Mouse (Mus musculus) neural tube, embryonic 15.5 days (tissue): ENCODE measurements at regions not wholly inside any gene's neighbourhood (a gene's known extent, or its start where the extent isn't known, plus 50 kb on each side); places are given as distances from the start of the nearest gene placed in this dataset.

Experiments
- ATAC-seq: fragments of 200-750 bp; cut with Nextera tagmentation; 2 replicates; pipeline ENCODE4 v1.8.0; 2017; ENCODE audit warnings: mild to moderate bottlenecking, moderate TSS enrichment, moderate library complexity; ENCODE audit not compliant: low FRiP score
- H3K27ac ChIP-seq: fragments of 300-500 bp; sonication (generic); replicated peaks from 2 replicates; pipeline ENCODE4 v1.5.1; 2015; ENCODE audit warnings: mild to moderate bottlenecking, inconsistent platforms
- H3K27me3 ChIP-seq: fragments of 300-500 bp; sonication (generic); replicated peaks from 2 replicates; pipeline ENCODE4 v1.6.1; 2015; ENCODE audit warnings: inconsistent platforms
- H3K36me3 ChIP-seq: fragments of 300-500 bp; sonication (generic); 2 replicates; pipeline ENCODE4 v1.6.1; 2015; ENCODE audit warnings: inconsistent platforms
- H3K4me1 ChIP-seq: fragments of 300-500 bp; sonication (generic); 2 replicates; pipeline ENCODE4 v1.6.1; 2015; ENCODE audit warnings: inconsistent platforms
- H3K4me2 ChIP-seq: fragments of 300-500 bp; sonication (generic); 2 replicates; pipeline ENCODE4 v1.6.1; 2015; ENCODE audit warnings: inconsistent platforms, mild to moderate bottlenecking, moderate library complexity
- H3K4me3 ChIP-seq: fragments of 300-500 bp; sonication (generic); replicated peaks from 2 replicates; pipeline ENCODE4 v1.5.1; 2015; ENCODE audit warnings: mild to moderate bottlenecking, inconsistent platforms
- H3K9ac ChIP-seq: fragments of 300-500 bp; sonication (generic); replicated peaks from 2 replicates; pipeline ENCODE4 v1.6.1; 2015; ENCODE audit warnings: mild to moderate bottlenecking, inconsistent platforms
- H3K9me3 ChIP-seq: fragments of 300-500 bp; sonication (generic); replicated peaks from 2 replicates; pipeline ENCODE4 v1.6.1; 2016; ENCODE audit warnings: inconsistent platforms
- WGBS: fragments of 180-500 bp; shearing (Covaris S2); methylation state at CpG from one replicate; pipeline ENCODE4 v1.1.7; 2015; ENCODE audit warnings: mixed read lengths; 5-methylcytosine and 5-hydroxymethylcytosine counted together

DNA sequence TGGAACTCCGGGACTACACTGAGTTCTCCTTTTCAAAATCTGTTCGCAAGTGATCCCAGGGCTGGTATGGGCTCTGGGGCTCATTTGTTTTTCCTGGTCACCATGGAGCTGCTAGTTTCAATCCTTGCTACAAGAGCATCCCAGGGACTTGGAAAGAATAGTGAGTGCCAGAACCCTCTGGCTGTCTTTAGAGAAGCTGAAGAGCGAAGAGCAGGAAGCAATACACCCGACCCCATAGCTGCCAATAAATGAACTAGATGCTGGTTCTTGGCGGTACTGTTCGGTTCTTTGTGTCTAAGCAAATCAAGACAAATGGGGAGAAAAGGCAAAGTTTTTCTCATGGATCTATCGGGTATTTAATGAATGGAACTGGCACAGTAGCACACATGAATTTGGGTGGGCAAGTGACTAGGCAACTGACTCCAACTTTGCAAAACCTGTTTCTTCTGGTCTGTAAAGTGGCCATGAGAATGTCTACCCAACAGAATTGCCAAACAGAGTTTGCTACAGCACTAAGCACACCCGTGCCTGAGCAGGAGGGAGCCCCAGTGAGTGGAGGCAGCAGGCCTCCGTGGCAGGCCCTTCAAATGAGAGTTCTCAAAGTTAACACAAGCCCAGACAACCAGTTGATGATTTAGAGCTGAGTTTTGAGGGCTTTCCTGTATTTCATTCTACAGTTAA is 2612.9 kb upstream of the Gm7489 start:
- no peak overlapping the region for H3K4me3 ChIP-seq
- 84% methylated on average over 9 of the region's 9 CpGs for WGBS
- no peaks in the 10 kb centered on the region for H3K27me3 ChIP-seq
- ATAC-seq: no peak
- H3K4me1 ChIP-seq: no peaks in the 10 kb centered on the region
- H3K27ac ChIP-seq: no peak overlapping the region
- no peak overlapping the region for H3K9ac ChIP-seq
- H3K9me3 ChIP-seq: no peaks in the 10 kb centered on the region
- H3K4me2 ChIP-seq: no peak overlapping the region
- H3K36me3 ChIP-seq: no peaks in the 10 kb centered on the region

DNA sequence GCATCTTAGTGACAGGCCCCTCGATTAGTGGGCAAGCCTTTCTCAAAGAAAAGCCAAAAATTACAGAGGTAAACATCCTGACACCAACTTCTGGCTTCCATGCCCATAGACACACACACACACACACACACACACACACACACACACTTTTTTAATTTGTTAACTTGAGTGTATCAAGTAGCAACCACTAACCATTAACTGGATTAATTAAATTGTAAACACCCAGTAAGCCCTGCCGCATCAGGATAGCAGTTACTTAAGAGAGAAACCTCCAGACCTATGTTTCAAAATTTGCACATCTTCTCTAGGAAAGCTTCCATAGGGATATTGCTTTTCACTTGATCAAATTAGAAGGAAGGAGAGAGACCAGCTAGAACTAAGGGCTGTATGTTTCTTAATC is 2599.4 kb upstream of the Gm7489 start:
- 83% methylated on average over 2 of the region's 2 CpGs for WGBS

DNA sequence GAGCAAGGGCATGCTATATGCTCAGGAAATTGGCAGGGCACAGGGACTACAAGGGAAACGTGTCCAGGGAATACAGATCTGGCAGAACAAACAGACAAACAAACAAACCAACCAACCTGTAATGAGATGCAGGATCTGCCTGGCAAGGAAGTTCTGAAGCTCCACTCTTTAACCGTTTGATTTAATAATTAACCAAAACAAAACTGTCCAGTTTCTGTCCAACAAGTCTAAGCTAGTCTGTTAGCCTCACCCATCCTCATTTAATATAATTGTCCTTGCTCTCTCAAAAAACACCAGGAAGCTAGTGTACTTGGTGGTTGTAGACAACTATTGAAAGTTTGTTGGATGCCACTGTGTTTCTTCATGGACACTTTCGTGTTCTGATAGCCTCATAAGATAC is 2598.4 kb upstream of the Gm7489 start:
- Histone ChIP-seq H3K27ac (no peak overlapping the region), H3K4me1 (no peaks in the 10 kb centered on the region), H3K9me3 (no peaks in the 10 kb centered on the region), H3K4me2 (no peak overlapping the region), H3K4me3 (no peak overlapping the region), H3K36me3 (no peaks in the 10 kb centered on the region), H3K27me3 (no peaks in the 10 kb centered on the region), H3K9ac (no peak overlapping the region)
- WGBS: 84% methylated on average over 3 of the region's 3 CpGs
- ATAC-seq: no peak

More for the DNA sequence above, 2599.4 kb upstream of the Gm7489 start:
- no peak for ATAC-seq
- H3K4me2 ChIP-seq: no peak overlapping the region
- H3K27me3 ChIP-seq: no peaks in the 10 kb centered on the region
- no peak overlapping the region for H3K27ac ChIP-seq
- H3K36me3 ChIP-seq: no peaks in the 10 kb centered on the region
- no peaks in the 10 kb centered on the region for H3K9me3 ChIP-seq
- H3K4me3 ChIP-seq: no peak overlapping the region
- no peaks in the 10 kb centered on the region for H3K4me1 ChIP-seq
- no peak overlapping the region for H3K9ac ChIP-seq

DNA sequence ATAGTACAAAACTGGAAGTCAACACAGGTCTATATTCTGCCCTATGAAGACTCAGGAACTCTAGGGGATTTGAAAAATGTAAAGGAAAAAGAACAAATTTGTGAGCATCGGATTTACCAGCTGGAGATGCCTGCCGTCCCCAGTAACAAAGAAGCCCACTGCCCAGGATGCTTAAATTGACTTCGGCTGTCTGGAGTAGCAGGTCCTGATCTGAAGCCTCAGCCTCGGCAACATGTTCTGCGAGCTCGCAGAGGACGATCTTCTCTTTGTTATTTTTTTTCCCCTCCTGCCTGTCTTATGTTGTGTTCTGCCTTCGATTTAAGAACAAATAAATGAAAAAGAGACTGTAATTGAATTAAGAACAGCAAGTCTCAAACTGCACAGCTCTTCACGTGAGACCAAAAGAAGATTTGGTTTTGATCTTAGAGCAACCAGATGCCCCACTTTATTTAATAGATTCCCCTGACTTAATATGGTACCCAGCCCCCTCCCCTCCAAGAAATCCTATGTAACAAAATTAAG is 2595.7 kb upstream of the Gm7489 start:
- Histone ChIP-seq H3K27me3 (no peaks in the 10 kb centered on the region), H3K27ac (no peak overlapping the region), H3K4me3 (no peak overlapping the region), H3K4me2 (0 out of 2 replicates have a peak overlapping the region, but pooled peaks have one; percentile 11), H3K36me3 (no peaks in the 10 kb centered on the region), H3K4me1 (no peaks in the 10 kb centered on the region), H3K9me3 (no peaks in the 10 kb centered on the region), H3K9ac (no peak overlapping the region)
- 46% methylated on average over 9 of the region's 9 CpGs for WGBS
- no peak for ATAC-seq

DNA sequence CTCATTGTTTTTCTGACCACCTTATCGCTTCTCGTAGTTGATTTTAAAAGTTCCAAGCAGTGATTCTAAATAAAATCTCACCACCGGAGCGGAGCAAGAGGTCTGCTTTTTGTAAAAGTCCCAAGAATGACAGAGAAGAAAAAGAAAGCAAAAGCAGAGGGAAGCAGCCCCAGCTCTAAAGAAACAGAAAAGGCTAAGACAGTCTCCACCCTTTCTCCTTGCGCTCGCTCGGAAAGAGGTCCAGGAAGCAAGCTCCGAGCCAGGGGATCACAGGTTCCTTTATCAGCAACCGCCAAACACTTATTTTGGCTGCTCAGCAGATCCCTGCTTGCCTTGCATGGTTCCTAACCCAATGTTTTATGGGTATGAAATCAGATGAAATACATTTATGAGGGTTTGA is 2594.8 kb upstream of the Gm7489 start:
- H3K36me3 ChIP-seq: no peaks in the 10 kb centered on the region

DNA sequence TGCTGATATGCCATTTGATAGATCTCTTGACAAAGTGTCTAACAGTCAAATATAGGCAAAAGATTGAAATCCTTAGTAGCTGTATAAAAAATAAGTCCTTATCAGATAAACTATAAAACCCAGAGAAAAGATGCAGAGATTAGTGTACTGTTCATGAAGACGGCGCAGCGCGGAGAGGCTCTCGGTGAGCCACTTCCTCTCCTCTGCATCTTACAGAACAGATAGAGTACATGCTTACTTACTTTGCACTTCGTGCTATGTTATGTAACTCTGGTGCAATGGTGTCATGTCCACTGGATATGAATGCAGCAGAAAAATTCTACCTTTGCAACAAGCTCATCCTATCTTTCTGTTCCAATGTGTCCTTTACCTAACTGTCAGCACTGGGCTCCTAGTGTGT is 2593.5 kb upstream of the Gm7489 start:
- ATAC-seq: no peak
- Histone ChIP-seq H3K36me3 (no peaks in the 10 kb centered on the region), H3K27me3 (no peaks in the 10 kb centered on the region), H3K4me1 (no peaks in the 10 kb centered on the region), H3K9ac (no peak overlapping the region), H3K4me3 (no peak overlapping the region), H3K9me3 (no peaks in the 10 kb centered on the region), H3K4me2 (no peak overlapping the region), H3K27ac (no peak overlapping the region)
- 97% methylated on average over 6 of the region's 6 CpGs for WGBS

More for the DNA sequence above, 2594.8 kb upstream of the Gm7489 start:
- Histone ChIP-seq H3K9me3 (no peaks in the 10 kb centered on the region), H3K4me3 (no peak overlapping the region), H3K4me2 (no peak overlapping the region), H3K27me3 (no peaks in the 10 kb centered on the region), H3K9ac (no peak overlapping the region), H3K4me1 (no peaks in the 10 kb centered on the region), H3K27ac (no peak overlapping the region)
- 89% methylated on average over 9 of the region's 9 CpGs for WGBS
- ATAC-seq: no peak

DNA sequence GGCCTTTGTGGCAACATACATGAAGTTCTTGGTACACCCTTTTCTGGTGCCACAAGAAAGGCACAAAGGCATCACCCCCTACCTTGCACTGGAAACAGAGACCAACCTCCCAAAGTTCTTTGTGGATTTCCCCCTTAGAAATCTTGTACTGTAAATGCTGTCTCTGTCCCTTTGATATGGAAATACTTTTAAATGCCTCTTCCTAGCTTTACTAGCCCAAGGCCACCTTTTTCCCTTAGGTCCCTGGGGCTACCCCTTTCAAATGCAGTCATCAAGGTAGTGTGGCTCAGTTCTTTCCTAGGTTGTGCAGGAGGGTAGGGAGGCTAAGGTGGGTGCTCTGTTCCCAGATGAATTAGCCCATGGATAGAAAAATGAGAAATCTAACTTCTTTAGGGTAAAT is 2587.9 kb upstream of the Gm7489 start:
- Histone ChIP-seq H3K4me1 (no peaks in the 10 kb centered on the region), H3K36me3 (no peaks in the 10 kb centered on the region), H3K4me2 (no peak overlapping the region), H3K9ac (no peak overlapping the region), H3K4me3 (no peak overlapping the region), H3K27me3 (no peaks in the 10 kb centered on the region), H3K27ac (no peak overlapping the region), H3K9me3 (no peaks in the 10 kb centered on the region)
- no peak for ATAC-seq

DNA sequence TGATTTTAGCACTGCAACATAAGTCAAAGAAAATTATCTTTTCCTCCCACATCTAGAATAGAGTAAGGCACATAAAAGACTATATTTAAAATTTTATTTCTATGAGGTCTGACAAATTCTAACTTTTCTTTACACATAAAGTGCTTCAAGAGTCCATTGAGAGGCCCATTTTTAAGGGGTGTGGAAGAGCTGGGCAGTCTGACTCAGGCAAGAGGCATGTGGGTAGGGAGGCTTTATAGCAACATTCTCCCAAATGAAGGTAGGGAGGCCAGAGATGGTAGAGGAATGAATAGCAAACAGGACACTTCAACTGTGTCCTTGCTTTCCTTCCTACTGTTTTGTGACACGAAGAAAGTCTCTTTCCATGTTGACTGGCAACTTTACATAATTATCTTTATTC is 2566.6 kb upstream of the Gm7489 start:
- no peak for ATAC-seq
- Histone ChIP-seq H3K4me2 (no peak overlapping the region), H3K4me1 (no peaks in the 10 kb centered on the region), H3K27ac (no peak overlapping the region), H3K36me3 (no peaks in the 10 kb centered on the region), H3K4me3 (no peak overlapping the region), H3K27me3 (no peaks in the 10 kb centered on the region), H3K9ac (no peak overlapping the region), H3K9me3 (no peaks in the 10 kb centered on the region)
- WGBS: 88% methylated on average over 1 of the region's 1 CpGs

DNA sequence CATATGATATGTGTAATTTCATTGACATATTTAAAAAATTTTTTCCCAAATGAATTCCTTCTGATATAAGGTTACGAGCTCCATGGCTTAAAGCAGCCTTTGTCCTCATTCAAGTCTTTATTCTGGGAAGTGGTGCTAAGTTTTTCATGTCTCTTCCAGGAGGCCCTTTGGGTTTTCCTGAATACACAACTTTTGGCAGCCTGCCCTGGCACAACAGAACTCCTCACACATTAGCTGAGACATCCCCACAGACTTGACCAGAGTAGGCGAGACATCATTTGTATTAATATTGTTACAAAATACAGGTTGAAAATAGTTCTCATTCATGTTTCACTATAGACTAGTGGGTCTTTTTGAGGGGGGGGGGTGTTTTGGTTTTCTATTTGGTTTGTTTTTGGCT is 2565.9 kb upstream of the Gm7489 start:
- Histone ChIP-seq H3K4me2 (no peak overlapping the region), H3K36me3 (no peaks in the 10 kb centered on the region), H3K27ac (no peak overlapping the region), H3K4me3 (no peak overlapping the region), H3K9me3 (no peaks in the 10 kb centered on the region), H3K27me3 (no peaks in the 10 kb centered on the region), H3K4me1 (no peaks in the 10 kb centered on the region), H3K9ac (no peak overlapping the region)
- ATAC-seq: no peak
- 74% methylated on average over 2 of the region's 2 CpGs for WGBS

DNA sequence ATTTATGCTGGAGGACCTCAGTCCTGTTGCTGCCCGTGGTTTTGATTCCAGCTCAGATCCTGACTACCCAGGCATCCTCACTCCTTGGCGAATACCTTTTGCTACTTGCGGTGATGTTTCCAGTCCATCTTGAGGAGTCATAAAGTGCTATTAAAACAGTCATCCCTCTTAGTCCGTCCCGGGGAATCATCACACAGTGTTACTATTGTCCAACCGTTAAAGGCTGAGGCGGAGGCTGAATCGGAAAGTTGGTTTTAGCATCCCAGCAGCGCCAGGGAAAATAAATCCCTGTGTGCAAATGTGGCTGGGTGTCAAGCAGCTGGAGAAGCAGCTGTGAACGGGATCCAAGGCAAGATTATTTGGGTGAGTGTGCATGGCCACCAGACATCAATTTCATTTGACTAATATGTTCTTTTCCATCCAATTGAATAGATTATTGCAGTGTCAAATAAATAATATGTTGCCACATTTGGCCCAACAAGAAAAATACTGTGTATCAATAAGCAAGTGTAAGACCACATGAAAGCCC is 2564.3 kb upstream of the Gm7489 start:
- 0 out of 2 replicates have a peak overlapping the region, but pooled peaks have one; percentile 19 for H3K4me2 ChIP-seq
- no peak overlapping the region for H3K27ac ChIP-seq
- no peaks in the 10 kb centered on the region for H3K4me1 ChIP-seq
- H3K4me3 ChIP-seq: no peak overlapping the region
- ATAC-seq: no peak
- no peaks in the 10 kb centered on the region for H3K27me3 ChIP-seq
- H3K9me3 ChIP-seq: no peaks in the 10 kb centered on the region
- WGBS: 57% methylated on average over 10 of the region's 10 CpGs
- H3K9ac ChIP-seq: no peak overlapping the region
- H3K36me3 ChIP-seq: no peaks in the 10 kb centered on the region

DNA sequence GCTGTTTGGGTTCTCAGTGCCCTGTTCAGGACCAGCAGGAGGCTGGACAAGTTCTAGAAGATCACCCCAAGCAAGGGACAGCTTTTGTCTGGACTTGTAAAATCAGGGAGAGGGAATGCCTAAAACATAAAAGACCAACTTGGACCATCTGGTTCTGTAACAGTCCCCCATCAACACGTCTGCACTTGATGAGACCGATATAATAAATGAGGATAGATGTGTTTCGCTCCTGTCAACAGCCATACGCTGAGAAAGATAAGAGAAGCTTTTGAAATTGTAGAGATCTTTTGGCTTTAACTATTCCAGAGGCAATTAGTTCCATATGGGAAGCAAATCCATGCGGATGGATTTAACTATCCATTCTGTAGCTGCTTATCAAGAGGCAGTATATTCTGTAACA is 2561.4 kb upstream of the Gm7489 start:
- H3K4me2 ChIP-seq: no peak overlapping the region
- no peaks in the 10 kb centered on the region for H3K4me1 ChIP-seq
- no peak overlapping the region for H3K27ac ChIP-seq
- H3K36me3 ChIP-seq: no peaks in the 10 kb centered on the region
- no peaks in the 10 kb centered on the region for H3K27me3 ChIP-seq
- 68% methylated on average over 5 of the region's 5 CpGs for WGBS
- no peak overlapping the region for H3K4me3 ChIP-seq
- no peak overlapping the region for H3K9ac ChIP-seq
- no peak for ATAC-seq
- H3K9me3 ChIP-seq: no peaks in the 10 kb centered on the region

DNA sequence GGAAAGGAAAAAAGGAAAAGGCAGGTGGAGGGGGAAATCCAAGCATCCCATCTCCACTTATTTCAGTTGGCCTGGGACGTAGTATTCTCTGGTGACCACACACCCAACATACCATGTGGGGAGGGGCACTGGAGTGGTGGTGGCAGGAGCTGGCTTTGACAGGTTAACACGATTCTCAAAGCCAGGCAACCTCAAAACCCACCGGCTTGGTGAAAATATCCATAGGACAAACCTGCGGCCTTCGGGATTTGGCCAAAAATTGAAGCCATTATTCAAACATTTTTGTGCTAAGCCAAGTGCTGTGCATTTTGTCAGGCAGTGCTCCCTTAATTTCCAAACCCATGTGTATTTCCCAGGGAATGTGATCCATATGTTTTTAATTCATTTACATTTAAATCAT is 2560.5 kb upstream of the Gm7489 start:
- no peaks in the 10 kb centered on the region for H3K4me1 ChIP-seq
- no peak overlapping the region for H3K4me3 ChIP-seq
- no peaks in the 10 kb centered on the region for H3K9me3 ChIP-seq
- no peak overlapping the region for H3K27ac ChIP-seq
- no peak overlapping the region for H3K4me2 ChIP-seq
- H3K36me3 ChIP-seq: no peaks in the 10 kb centered on the region
- no peak overlapping the region for H3K9ac ChIP-seq
- 86% methylated on average over 5 of the region's 5 CpGs for WGBS
- H3K27me3 ChIP-seq: no peaks in the 10 kb centered on the region
- ATAC-seq: no peak
